Mouse (Mus musculus) thymus, adult 2 months (tissue): Measurements from ENCODE around the gene Chst8. TPM values are rescaled to one million over a fixed set of nuclear protein-coding genes. Genes with fewer than 3 reads are reported as not detected.

ENCODE experiments used
- DNase-seq: peaks from one replicate; pipeline ENCODE4 v3.0.0; 2021
- H3K27ac ChIP-seq: fragments of 200-500 bp; 2 replicates; pipeline ENCODE4 v1.5.1; 2012; ENCODE audit warnings: low read length, control low read depth; ENCODE audit not compliant: control insufficient read depth, insufficient read depth
- H3K27me3 ChIP-seq: fragments of 200-500 bp; 2 replicates; pipeline ENCODE4 v1.6.1; 2012; ENCODE audit warnings: mild to moderate bottlenecking, low read length, moderate library complexity, mixed read lengths; ENCODE audit not compliant: control insufficient read depth, insufficient read depth
- H3K36me3 ChIP-seq: fragments of 200-500 bp; 2 replicates; pipeline ENCODE4 v1.6.1; 2012; ENCODE audit warnings: mild to moderate bottlenecking, low read length, moderate library complexity; ENCODE audit not compliant: control insufficient read depth, insufficient read depth
- H3K4me1 ChIP-seq: fragments of 200-500 bp; replicated peaks from 2 replicates; pipeline ENCODE4 v1.6.1; 2012; ENCODE audit warnings: low read length; ENCODE audit not compliant: control insufficient read depth, insufficient read depth
- H3K4me3 ChIP-seq: fragments of 200-500 bp; 2 replicates; pipeline ENCODE4 v1.5.1; 2012; ENCODE audit warnings: mild to moderate bottlenecking, low read length, control low read depth, moderate library complexity; ENCODE audit not compliant: control insufficient read depth, insufficient read depth
- CTCF ChIP-seq: fragments of 200-500 bp; IDR thresholded peaks from 2 replicates; pipeline ENCODE4 v1.5.1; 2012; ENCODE audit warnings: mild to moderate bottlenecking, control low read depth, low read length, moderate library complexity, borderline replicate concordance; ENCODE audit not compliant: control insufficient read depth, poor library complexity, insufficient read depth; ENCODE audit errors: extremely low read depth
- POLR2A ChIP-seq: fragments of 200-500 bp; IDR thresholded peaks from 2 replicates; pipeline ENCODE4 v1.6.1; 2012; ENCODE audit warnings: mild to moderate bottlenecking, low read length, control low read depth, moderate library complexity; ENCODE audit not compliant: control insufficient read depth, poor library complexity, insufficient read depth; ENCODE audit errors: extremely low read depth
- WGBS: fragments of 180-500 bp; shearing (Covaris S2); methylation state at CpG from one replicate; pipeline ENCODE4 v1.1.7; 2018; 5-methylcytosine and 5-hydroxymethylcytosine counted together
- polyA plus RNA-seq: library from polyadenylated mRNA; depleted of rRNA; stranded (reverse); fragments of >200 nt; gene quantifications from 2 replicates; pipeline ENCODE4 v1.2.3, GENCODE M21; 2012

Chst8 gene
- polyA plus RNA-seq, 1 experiment: 6.3 TPM

GRCm38 (mm10) chr7:34753140-34753886, 59.2 kb downstream of the Chst8 start:
- no peaks in the 10 kb centered on the region for H3K36me3 ChIP-seq
- 89% methylated on average over 32 of the region's 32 CpGs for WGBS
- H3K27me3 ChIP-seq: no peaks in the 10 kb centered on the region
- TF ChIP-seq POLR2A (no peak), CTCF (no peak)
- no peaks in the 10 kb centered on the region for H3K4me1 ChIP-seq
- no peak overlapping the region for H3K27ac ChIP-seq
- no peak for DNase-seq
- H3K4me3 ChIP-seq: no peak overlapping the region

- no peaks in the 10 kb centered on the region for H3K36me3 ChIP-seq
- no peaks in the 10 kb centered on the region for H3K4me1 ChIP-seq
- TF ChIP-seq POLR2A (no peak), CTCF (no peak)
- H3K27me3 ChIP-seq: no peaks in the 10 kb centered on the region
- no peak for DNase-seq
- WGBS: 69% methylated on average over 10 of the region's 10 CpGs
- H3K27ac ChIP-seq: no peak overlapping the region
- H3K4me3 ChIP-seq: no peak overlapping the region
Measured at GRCm38 (mm10) chr7:34752151-34752762, 60.3 kb downstream of the Chst8 start.

GRCm38 (mm10) chr7:34750350-34750749, 62.2 kb downstream of the Chst8 start:
- WGBS: 87% methylated on average over 7 of the region's 7 CpGs
- no peaks in the 10 kb centered on the region for H3K36me3 ChIP-seq
- no peak overlapping the region for H3K4me3 ChIP-seq
- no peaks in the 10 kb centered on the region for H3K27me3 ChIP-seq
- no peak overlapping the region for H3K27ac ChIP-seq
- no peaks in the 10 kb centered on the region for H3K4me1 ChIP-seq
- TF ChIP-seq CTCF: no peak
- TF ChIP-seq POLR2A: no peak
- DNase-seq: no peak

- Histone ChIP-seq H3K4me3 (no peak overlapping the region), H3K36me3 (no peaks in the 10 kb centered on the region), H3K4me1 (no peaks in the 10 kb centered on the region), H3K27ac (no peak overlapping the region), H3K27me3 (no peaks in the 10 kb centered on the region)
- TF ChIP-seq POLR2A (no peak), CTCF (no peak)
- peak; percentile 33 for DNase-seq
- 68% methylated on average over 3 of the region's 3 CpGs for WGBS
Measured at GRCm38 (mm10) chr7:34749753-34750152, 62.8 kb downstream of the Chst8 start.

GRCm38 (mm10) chr7:34748501-34748900, 64.0 kb downstream of the Chst8 start:
- TF ChIP-seq POLR2A: no peak
- Histone ChIP-seq H3K27me3 (no peaks in the 10 kb centered on the region), H3K4me1 (no peaks in the 10 kb centered on the region), H3K4me3 (no peak overlapping the region), H3K27ac (no peak overlapping the region), H3K36me3 (no peaks in the 10 kb centered on the region)
- 37% methylated on average over 4 of the region's 4 CpGs for WGBS
- no peak for DNase-seq

- Histone ChIP-seq H3K4me3 (no peak overlapping the region), H3K36me3 (no peaks in the 10 kb centered on the region), H3K27ac (no peak overlapping the region), H3K27me3 (no peaks in the 10 kb centered on the region), H3K4me1 (no peaks in the 10 kb centered on the region)
- DNase-seq: no peak
- 85% methylated on average over 12 of the region's 12 CpGs for WGBS
- TF ChIP-seq POLR2A: no peak
- TF ChIP-seq CTCF: no peak
Measured at GRCm38 (mm10) chr7:34747661-34748060, 64.8 kb downstream of the Chst8 start.
